Mouse (Mus musculus) T-cell, adult 2 months (primary cell): ENCODE data around the gene Rps6kc1.

Experiments
- DNase-seq: peaks from one replicate; pipeline ENCODE4 v3.0.0; 2022; ENCODE audit warnings: low spot score

Gene Rps6kc1

DNA sequence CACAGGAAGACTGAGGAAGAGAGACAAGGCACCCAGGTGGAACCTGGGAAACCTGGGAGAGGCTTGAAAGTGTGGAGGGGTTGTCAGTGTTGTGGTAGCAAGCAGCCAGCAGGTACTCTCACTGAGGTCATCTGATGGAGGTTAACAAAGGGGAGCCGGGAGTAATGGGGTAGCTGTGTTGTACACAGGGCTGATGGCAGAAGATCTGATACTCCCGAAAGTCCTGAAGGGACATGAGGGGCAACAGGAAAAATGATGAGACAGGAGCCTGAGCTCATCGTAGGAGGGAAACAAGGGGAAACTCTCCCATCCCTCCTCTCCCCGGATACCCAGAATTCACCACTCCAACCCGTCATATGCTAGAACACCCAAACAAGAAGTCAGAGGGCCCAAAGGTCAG lies 244.2 kb downstream of the Rps6kc1 start:
- DNase-seq: no peak

DNA sequence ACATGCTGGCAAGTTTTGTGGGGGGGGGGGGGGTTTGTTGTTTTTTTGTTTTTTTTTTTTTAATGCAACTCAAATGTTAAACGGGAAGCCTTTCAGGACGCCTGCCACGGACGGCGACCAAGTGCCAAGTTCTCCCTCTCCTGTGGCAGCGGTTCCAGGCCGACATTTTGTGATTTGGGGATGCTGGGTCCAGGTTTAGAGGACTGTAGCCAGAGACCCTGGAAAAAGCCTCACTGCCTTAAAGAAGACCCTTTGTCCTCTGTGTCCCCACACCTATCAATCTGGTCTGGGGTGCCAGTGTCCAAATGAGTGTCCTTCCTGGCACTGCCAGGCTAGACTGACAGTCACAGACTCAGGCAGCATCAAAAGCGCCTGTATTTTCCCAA lies 246.1 kb downstream of the Rps6kc1 start:
- no peak for DNase-seq

GRCm38 (mm10) chr1:190664767-190665489 lies 246.6 kb downstream of the Rps6kc1 start:
- no peak for DNase-seq

DNA sequence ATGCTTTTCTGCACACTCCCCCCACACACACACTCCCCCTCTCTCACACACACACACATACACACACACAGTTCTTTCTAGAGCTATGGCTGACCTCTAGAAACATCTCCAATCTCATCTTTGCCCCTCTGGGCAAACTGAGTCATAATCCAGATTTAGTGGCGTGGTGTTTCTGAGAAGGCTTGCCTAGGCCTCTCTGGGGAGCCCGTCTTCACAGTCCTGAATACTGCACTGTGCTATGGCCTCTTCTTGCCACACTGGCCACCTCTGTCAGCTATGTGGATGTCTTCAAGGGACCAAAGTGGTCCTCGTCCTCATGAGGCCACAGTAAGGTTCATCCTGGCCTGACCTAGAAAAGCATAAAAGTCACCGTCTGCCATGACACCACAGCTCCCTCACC lies 247.6 kb downstream of the Rps6kc1 start:
- no peak for DNase-seq

- no peak for DNase-seq
Observed at GRCm38 (mm10) chr1:190662736-190663135, 248.8 kb downstream of the Rps6kc1 start.

DNA sequence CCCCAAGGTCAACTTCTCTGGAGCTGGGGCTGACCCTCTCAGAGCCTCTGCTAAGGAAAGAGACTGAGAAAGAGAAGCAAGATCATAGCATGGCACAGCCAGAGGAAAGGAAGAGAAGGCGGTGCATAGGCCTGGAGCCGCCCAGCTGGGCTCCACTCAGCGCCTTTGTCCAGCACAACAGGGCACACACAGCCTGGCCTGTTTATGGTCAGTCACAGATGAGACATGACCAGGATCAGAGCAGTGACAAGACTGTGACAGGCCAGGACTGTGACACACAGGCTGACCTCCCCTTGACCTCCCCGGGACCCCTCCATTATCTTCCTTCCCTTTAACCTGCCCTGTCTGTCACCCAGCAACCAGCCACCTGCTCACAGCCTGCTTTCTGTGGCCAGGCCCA lies 249.8 kb downstream of the Rps6kc1 start:
- no peak for DNase-seq

DNA sequence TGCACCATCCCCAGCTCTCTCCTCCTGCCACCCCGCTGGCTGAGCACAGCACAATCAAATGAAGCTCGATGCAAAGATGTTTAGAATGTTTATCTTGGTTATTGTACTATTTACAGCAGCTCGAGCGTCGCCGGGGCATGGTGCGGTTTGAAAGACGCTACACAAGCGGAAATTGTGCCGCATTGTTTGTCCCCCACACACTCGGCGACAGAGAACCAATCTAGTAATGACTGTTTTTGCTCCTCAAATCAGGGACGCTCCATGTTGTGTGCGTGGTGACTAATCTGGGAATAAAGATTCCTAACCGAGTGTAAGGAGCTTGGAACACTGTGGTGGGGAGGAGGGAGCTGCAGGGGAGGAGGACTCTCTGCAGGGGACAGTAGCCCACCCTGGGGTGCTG lies 250.3 kb downstream of the Rps6kc1 start:
- DNase-seq: no peak

DNA sequence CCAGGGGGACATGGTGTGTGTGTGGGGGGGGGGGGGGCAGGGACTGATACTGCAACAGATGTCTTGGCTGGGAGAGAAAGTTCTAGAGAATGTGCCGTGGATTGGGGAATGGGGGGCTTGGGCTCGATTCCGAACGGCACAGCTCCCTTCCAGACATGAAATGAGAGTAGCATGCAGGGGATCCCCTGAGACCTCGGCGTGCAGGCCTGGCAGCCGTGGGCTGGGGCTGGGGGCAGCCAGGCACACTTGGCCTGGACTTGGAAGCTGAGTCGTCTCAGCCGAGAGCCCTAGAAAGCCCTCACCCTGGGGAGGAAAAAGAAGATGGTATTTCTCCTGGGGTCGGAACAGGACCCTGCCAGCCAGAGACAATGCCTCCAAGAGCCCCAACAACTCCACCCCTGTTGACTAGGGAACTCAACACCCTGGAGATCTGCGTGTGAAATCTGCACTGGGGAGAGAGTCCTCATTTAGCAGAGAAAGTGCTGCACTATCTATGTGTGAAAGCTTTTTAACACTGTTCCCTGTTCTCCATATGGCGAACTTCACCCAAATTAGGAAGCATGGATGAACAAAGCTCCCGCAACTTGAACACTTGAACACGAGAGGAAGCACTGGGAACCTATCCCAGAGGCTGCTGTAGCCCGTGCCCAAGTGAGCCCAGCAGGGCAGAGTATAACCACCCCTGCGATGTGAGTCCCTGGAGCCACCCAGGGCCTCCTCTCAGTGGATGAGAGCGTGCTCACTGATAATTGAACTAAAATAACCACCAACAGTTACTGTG lies 251.7 kb downstream of the Rps6kc1 start:
- DNase-seq: no peak

DNA sequence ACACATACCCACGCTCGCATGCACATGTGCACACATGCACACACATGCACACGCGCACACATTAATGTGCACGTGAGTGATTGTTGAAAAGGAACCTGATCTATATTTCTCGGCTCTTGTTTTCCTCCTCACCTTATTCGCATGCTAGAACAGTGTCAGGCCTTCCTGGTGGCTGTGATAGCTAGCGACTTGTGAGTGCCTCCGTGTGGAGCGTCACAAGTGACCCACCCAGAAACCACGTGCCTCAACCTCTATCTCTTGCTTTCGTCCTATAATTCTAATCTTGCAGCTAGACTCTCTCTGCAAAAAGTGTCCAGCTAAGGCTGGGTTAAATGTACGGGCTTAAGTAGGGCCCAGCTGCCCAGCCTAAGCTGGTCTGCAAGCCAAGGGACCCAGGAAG lies 253.3 kb downstream of the Rps6kc1 start:
- no peak for DNase-seq

- DNase-seq: no peak
Observed at GRCm38 (mm10) chr1:190656089-190656488, 255.5 kb downstream of the Rps6kc1 start.

- no peak for DNase-seq
Observed at GRCm38 (mm10) chr1:190655651-190656050, 255.9 kb downstream of the Rps6kc1 start.

DNA sequence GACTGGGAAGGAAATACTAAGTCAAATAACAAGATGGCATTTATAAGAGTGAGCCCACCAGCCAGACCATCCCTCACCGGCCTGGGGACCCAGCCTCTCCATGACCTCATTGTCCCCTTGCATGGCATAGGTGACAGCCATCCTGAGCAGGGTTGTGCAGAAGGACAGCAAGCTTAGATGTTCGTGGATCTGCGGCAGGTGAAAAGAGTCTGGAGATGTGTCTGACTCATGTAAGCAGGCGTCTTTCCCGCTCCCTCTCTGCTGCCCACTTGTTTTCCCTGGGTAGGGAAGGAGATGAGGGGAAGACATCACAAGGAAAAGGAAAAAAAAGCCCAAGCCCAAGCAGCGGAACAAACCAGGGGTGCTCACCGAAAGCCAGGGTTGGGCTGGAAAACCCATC lies 256.5 kb downstream of the Rps6kc1 start:
- DNase-seq: no peak

DNA sequence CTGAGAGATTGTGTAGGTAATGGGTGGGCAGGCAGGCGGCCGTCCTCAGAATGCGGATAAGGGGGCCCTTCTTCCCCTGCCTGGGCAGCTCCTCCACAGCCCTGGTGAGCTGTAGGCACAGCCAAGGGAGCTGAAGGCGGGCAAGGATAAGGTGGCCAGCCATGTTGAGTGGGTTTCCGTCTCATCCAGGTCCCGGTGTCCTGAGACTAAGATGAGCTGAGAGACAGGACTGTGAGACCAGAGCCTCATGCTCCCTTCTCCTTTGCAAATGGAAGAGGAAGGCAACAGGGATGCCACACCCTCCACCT lies 256.9 kb downstream of the Rps6kc1 start:
- DNase-seq: no peak

DNA sequence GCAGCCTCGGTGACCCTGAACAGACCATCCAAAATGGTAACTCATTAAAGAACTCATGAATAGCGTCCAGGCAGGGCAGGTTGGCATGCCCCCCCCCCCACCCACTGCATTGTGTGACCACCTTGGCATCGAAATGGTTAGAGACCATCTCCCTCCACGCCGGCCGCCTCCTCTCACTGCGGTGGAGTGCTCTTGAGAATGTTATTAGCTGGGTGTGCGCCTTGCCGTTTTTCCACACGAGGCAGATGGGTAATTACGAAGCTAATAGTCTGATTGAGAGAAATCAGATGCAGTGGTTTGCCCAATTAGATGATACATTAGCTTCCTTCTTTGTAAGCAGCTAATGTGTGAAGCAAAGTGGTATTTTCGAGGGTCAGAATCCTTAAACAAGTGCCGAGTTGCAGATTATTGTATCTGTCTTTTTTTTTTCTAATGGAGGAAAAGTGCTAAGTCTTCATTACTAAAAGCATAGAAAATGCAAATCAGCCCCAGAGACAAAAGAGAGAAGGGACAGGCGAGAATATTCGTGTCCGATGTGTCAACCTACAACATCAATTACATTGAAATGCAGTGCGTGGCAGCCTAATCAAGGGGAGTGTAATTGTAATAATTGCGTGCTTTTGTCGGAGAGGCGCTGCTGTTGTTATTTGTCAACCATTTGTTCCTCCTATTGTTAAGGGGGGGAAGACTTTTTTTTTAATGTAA lies 257.4 kb downstream of the Rps6kc1 start:
- no peak for DNase-seq

- no peak for DNase-seq
Observed at GRCm38 (mm10) chr1:190653081-190653480, 258.5 kb downstream of the Rps6kc1 start.
